Mouse (Mus musculus) right cerebral cortex, adult 18-20 months (tissue): ENCODE measurements at regions not wholly inside any gene's neighbourhood (a gene's known extent, or its start where the extent isn't known, plus 50 kb on each side); places are given as distances from the start of the nearest gene placed in this dataset.

Experiments used
- DNase-seq: peaks from one replicate; pipeline ENCODE4 v3.0.0; 2022; ENCODE audit warnings: mixed read lengths

DNA sequence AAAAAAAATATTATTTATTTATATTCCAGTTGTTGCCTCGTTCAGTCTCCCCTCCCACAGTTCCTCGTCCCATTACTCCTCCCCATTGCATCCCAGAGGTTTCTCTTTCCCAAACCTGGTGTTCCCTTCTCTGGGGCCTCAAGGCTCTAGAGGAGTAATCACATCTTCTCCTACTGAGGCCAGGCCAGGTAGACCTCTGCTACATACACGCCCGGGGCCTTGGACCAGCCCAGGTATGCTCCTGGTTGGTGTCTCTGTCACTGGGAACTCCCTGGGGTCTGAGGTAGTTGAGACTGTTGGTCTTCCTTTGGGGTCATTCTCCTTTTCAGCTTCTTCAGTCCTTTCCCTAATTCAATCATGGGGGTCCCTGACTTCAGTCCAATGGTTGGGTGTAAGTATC is 50.0 kb upstream of the Adamts5 start:
- no peak for DNase-seq
